Mouse (Mus musculus) bone marrow, adult 2 months (tissue): ENCODE measurements around the gene Stab1.

ENCODE experiments used
- CTCF ChIP-seq: fragments of 200-500 bp; IDR thresholded peaks from 2 replicates; pipeline ENCODE4 v1.5.1; 2011; ENCODE audit warnings: low read length, control low read depth; ENCODE audit not compliant: control insufficient read depth, insufficient read depth
- POLR2A ChIP-seq: fragments of 200-500 bp; IDR thresholded peaks from 2 replicates; pipeline ENCODE4 v1.6.1; 2011; ENCODE audit warnings: low read depth, mild to moderate bottlenecking, control low read depth, low read length, borderline replicate concordance; ENCODE audit not compliant: control insufficient read depth

- TF ChIP-seq CTCF = no peak
- TF ChIP-seq POLR2A = no peak
Measured at GRCm38 (mm10) chr14:31194441-31194840, 26.0 kb upstream of the Stab1 start.
